Mouse (Mus musculus): ENCODE results near the gene Gngt1.

Gene Gngt1

DNA sequence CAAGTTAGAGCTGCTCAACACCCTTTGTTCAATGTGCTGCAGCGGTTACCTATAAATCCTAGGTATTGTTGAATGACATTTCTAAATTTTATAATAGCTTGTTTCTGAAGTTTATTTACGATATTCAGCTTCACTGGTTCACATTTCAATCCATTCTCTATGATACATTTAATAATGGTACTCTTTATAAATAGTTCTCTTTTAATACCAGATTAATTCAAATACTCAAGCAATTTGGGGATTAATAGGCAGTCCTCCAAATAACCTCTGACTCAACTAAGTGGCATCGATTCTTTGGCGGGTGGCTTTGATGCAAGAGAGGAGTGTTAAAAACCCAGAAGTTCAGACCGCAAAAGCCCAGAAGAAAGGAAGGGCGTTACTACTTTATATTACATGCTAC is at the start of gene Gngt1:
Gene Gngt1 (plus strand): TSS at position 301 of the 400 bp plus-strand sequence.
- no peak for DNase-seq (ENCODE audit: low spot score in 2 of 2)

DNA sequence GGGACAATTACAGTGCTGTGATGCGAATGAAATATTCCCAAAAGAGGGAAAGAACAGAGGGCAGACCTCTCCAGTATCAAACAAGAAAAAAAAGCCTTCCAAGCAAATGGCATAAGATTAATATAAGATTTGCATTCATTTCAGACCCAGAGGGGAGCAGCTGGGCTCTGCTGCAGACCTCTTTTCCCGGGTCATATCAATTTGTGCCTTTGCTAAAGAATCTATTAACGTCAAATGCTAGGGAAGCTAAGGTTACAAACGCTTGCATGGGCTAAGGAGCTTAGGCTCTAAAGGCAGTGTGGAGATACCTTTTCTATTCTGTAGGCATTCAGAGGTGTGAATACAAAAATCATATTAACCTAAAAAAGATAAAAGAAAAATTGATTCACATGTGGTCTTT is 38.6 kb upstream of the Gngt1 start:
- DNase-seq (ENCODE audit: low spot score in 2 of 2), result no peak

DNA sequence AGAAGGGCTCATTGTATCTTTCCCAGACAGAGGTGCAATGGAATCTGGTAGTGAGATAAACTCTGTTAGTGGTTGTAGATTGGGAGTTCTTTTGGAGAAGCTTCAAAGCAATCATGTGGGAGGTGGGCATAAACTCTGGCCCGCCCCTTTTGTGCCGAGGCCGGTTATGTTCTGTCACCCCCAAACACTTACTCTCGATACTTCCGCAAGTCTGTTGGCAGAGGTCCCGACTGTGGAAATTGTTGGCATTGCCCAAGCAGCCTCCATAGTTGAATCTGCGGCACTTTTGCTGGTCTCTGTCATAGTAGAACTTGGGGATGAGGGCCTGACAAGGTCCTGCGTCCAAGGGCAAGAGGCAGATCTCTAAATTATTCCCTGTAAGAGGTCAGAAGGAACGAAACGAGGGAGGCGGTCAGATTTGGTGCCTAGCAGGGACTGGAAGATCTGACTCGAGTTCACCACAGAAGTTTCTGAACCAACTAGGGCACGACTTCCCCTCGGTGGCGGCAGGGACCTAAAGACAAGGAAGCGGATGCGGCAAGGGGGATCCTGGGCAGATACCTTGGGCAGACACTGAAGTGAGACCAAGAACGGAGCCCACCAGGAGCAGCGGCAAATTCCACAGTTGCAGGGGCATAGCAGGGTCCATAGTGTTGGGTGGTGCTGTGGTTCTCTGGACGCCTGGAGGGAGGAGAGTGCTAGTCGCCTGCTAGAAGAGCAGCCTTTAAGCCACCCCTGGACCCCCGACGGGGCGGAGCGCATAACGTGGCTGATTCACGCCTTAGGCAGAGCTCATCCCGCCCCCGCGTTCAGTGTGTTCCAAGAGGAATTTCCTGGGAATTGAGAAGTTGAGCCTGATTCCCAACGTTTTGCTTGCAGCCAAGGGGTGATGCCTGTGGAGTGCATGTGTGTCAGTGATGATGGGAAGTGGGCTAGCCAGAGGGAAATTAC is 25.6 kb upstream of the Gngt1 start:
- peak; percentile 3 to 11 for DNase-seq (ENCODE audit: low spot score in 2 of 2)

DNA sequence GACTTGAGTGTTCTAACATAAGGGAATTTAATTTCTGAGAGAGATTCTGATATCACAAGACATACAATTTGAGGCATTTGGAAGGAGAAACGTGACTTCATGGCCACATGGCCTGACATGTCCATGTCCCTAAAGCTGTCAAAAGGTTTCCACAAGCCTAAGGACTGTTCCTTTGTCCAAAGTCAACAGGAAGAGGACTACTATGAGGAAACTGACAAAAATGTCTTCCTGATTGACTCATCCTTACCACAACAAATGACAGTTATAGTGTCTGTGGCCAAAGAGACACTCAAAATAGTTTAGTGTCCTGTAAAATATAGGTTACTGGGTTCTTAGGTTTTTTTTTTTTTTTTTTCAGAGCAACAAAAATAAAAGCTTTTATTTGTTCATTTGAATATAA is 19.9 kb upstream of the Gngt1 start:
- no peak for DNase-seq (ENCODE audit: low spot score in 2 of 2)

DNA sequence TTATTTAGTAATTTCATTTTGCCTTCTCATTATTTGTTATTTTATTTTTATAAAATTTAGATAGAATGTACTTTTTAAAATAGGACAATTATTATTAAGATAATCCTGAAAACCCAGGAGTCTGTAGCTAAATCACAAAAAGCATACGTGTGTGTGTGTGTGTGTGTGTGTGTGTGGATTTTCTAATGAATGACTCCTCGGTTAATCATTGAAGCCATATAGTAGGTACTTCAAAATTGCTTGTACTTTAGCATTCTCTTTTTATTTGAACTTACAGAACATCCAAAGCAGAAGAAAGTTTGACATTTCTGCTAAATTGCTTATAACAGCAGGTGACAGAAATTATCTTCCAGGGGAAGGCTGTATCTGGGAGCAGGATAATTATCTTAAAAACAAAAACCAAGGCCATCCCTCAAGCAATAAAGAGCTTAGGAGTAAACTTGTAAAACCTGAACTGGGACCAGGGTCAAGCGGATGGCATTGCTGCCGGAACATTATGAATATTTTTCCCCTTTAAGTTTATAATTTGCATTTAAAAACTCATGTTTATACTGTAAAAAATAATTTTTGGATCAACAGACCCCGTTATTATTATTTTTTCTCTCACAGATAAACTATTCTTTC is 10.8 kb upstream of the Gngt1 start:
- DNase-seq (ENCODE audit: low spot score in 2 of 2), result no peak

DNA sequence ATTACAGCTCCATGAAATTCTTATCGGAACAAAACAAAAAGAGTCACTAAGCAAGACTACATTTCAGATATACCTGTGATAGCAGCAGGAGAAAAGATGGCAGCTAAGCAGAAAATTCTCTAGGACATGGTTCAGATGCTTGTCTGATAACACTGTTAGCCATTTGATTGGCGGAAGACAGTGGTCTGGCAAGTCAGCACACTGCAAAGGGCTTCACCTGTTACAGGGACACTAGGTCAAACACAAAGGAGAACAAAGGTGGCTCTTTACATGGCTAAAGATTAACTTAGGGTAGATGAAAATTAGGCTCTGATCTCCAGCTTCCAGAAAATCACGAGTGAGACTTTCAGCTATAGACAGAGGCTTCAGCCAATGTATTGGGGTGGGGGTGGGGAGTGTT is 4.8 kb upstream of the Gngt1 start, which contains the start of gene Tfpi2:
Gene Tfpi2 (minus strand): TSS at position 170 of the 400 bp plus-strand sequence.
- no peak for DNase-seq (ENCODE audit: low spot score in 2 of 2)

DNA sequence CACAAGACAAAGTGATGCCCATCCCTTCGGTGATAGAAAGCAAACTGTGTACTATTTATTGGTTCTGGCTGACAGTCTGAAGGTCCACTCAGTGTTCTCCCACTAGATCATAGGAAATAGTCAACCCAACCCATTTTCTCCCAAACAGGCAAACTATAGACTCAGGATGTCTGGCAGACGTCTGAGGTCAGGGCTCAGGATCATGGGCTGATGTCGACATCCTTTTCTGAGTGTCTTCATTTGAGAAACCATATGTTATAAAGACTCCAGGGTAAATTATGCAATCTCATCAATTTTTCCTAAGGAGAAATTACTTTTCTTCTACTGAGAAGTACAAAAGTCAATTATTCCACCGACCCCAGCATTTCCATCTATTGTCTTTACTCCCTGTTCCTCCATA is 4.5 kb downstream of the Gngt1 start:
- no peak for DNase-seq (ENCODE audit: low spot score in 2 of 2)

DNA sequence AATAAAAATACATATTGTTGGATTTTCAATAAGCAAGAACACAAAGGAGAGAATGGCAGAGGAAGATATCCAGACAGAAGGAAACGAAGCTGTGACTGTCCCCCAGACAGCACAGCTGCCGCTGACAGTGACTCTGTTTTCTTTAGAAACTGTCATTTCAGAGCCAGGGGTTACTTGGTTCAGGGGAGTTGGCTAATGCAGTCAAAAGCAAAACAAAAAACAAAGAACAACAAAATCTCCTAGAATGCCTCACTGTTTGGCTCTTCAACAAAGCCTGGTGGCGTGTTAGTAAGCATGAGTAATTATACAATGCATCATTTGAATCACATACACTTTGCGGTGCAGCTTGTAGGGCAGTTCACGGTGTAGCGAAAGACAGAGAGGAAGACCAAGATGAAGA is 5.7 kb downstream of the Gngt1 start:
- DNase-seq (ENCODE audit: low spot score in 2 of 2), result no peak

DNA sequence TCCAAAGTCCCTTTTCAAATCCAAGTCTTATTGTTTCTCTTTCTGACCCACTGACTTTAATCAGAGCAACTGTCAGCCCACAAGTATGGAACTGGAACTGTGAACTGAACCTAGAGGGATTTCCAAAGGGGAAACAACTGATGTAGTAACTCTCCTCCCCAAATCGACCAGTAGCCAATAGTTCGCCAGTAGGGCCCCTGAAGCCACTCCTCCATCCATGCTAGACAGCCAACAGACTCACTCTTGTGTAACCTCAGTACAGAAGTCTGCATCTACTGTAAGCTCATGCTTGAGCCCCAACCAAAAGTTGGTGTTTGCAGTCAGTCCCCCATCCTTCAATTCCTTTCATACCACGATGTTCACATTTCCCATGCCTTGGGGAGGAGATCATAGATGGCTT is 7.1 kb downstream of the Gngt1 start:
- no peak for DNase-seq (ENCODE audit: low spot score in 2 of 2)

DNA sequence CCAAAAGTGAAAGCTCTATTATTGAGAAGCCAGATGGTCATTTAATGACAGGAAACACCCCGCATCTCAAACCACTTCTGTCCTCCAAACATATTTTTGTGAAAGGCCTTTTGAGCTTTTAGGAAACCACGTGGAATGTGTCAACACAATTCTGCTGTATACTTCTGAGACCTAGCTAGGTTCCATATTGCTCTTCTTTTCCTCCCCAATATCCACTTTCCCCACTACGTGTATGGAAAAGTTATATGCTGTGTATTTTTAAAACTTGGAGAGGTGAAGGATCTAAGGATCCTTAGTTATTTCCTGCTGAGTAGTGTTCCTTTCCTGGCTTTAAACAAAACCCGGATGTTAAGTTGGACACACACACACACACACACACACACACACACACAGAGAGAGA is 9.9 kb downstream of the Gngt1 start:
- DNase-seq (ENCODE audit: low spot score in 2 of 2), result no peak

DNA sequence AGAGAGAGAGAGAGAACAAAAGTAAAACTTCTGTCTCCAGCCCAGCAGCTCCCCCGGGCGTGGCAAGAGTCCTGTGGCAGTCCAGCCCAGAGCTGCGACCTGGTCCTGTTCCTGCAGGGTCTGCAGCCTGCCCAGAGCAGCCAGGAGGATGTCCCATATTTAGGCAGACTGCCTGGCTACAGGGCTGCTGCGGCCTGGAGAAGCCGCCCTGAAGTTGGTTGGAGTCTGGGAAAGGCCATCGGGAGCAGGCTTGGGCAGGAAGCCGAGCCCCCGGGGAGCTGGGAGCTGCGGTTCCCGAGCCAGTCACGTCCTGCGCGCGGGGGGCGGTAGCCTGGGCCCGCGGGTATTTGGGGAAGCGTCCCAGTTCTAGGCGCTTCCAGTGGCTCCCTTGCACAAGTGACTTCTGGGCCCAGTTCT is 10.3 kb downstream of the Gngt1 start, which contains the start of gene Gng11:
Gene Gng11 (plus strand): TSS at position 15 of the 417 bp plus-strand sequence.
- DNase-seq (ENCODE audit: low spot score in 2 of 2), result peak in 1 of 2 experiments; percentile 18

DNA sequence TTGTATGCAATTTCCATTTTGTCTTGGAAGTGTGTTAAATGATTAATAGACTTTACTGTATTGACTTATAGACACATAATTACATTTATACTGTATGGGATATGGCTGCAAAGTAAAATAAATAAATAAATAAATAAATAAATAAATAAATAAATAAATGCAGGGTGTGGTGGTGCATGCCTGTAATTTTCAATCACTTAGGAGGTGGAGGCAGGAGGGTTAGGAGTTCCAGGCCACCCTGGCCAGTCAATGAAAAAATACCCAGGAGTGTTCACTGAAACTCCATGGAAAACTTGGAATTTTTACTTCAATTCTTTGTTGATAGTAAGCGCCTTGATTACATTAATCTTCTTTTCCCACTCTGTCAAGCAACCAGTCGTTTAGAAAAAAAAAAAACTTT is 11.2 kb downstream of the Gngt1 start:
- no peak for DNase-seq (ENCODE audit: low spot score in 2 of 2)

DNA sequence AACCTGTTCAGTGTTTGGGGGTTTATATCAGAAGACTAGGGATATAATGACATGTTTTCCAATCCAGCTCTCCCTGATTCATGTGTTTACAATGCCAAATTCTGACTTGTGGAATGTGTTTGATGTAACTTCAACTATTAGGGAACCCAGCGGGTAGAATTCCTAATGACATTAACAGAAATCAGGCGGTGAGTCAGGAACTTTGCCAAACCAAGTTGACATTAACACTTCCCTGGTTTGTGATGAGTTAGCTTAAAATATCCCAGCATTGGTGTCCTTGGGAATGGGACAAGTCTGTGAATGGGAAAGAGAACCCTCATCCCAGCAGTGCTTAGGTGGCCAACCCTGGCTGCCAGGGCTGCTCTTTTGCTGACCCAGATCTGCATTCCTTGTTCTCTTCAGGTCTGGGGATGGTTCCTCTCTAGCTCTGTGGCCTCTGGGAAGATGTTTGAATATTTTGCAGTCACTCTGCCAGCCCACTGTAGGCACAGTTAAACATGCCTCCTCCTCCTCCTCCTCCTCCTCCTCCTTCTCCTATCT is 15.0 kb downstream of the Gngt1 start:
- no peak for DNase-seq (ENCODE audit: low spot score in 2 of 2)

DNA sequence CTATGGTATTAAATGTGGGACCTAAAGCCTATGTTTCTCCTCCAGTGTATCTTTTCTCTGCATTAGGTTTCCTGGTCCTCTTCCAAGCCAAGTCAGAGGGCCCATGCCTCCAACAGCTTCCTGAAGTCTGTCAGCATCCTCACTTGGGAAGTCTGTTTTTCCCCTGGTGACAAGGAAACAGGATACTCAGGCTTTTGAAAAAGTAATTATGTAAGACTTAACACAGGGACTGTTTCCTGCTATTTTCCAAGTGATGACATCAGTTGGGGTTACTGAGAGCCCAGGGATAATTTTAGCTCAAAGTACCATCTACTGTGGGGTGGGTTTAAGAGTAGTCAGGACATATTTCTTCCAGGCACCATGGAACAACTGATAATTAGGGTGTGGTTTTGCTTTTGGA is 16.0 kb downstream of the Gngt1 start:
- no peak for DNase-seq (ENCODE audit: low spot score in 2 of 2)

DNA sequence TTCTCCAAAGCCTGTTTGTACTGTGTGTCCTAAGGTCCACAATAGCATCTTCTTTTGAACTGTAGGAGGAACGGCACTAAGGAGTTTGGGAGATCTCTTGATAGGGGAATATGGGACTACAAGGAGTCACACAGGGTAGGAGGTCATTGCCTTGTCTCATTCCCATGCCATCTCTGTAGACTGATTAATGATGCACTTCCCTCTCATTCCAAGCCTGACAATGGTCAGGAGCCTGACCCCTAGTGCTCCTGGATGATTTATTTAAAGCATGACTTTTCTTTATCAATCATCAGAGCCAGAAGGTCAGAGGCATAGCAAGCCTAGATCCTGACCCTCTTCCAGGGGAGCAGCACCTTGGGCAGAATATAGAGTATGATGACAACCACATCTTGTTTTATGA is 29.1 kb downstream of the Gngt1 start:
- DNase-seq (ENCODE audit: low spot score in 2 of 2), result no peak

DNA sequence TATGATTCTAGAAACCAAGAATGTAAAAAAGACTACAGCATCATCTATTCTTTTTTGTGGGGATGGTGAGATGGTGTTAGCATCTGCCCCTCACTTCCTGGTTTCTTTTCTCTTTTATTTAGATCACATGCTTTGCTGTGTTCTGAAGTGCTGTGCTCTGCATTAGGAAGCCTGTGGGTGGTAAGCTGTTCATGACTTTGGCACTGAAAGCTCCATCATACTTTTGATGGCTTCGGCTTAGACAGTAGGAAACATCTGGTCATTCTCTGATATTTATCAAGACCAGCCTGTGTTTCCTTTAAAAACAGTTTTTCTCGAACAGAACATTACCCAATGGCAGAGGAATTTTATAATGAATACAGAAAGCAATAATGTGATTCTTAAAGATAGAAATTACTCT is 32.8 kb downstream of the Gngt1 start:
- no peak for DNase-seq (ENCODE audit: low spot score in 2 of 2)

DNA sequence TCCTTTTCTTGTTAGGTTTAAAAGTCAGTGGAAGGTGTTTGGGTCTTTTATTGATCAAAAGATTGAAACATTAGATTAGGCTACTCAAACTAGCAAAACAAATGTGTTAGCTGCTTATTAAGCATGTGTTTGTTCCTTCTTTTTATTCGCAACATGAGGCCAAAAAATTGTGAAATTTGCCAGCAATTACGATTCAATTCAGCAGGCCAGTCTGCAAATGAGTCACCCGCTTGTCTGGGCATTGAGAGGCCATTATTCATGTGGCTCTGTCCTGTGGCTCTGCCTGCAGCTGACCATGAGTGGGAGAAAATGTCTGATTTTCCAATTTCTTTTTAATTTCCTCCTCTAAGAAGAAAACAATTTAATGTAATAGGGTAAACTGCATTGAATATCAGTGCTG is 37.4 kb downstream of the Gngt1 start:
- no peak for DNase-seq (ENCODE audit: low spot score in 2 of 2)

DNA sequence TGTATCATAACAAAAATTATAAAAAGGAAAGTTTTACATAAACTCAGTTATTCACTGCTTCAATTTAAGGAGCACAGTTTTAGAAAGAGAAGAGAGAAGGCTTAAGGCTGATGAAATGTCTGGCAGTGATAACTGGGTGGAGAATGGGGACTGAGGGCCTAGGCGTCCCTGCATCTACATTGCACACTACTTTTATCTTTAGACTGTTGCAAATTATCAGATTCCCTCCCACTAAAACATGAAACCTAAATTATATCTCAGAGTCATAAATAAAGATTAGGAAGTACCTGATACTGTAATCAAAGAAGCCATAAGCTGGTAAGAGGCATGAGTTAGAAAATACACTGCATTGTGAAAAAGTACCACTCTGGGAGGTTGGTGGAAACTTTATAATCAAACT is 48.2 kb downstream of the Gngt1 start:
- no peak for DNase-seq (ENCODE audit: low spot score in 2 of 2)
